Mouse (Mus musculus) ovary, postnatal 36 days (tissue): ENCODE data around the gene Adprh.

Experiments used
- DNase-seq: peaks from one replicate; pipeline ENCODE4 v3.0.0; 2022; ENCODE audit warnings: low spot score, mixed read lengths

Gene Adprh

DNA sequence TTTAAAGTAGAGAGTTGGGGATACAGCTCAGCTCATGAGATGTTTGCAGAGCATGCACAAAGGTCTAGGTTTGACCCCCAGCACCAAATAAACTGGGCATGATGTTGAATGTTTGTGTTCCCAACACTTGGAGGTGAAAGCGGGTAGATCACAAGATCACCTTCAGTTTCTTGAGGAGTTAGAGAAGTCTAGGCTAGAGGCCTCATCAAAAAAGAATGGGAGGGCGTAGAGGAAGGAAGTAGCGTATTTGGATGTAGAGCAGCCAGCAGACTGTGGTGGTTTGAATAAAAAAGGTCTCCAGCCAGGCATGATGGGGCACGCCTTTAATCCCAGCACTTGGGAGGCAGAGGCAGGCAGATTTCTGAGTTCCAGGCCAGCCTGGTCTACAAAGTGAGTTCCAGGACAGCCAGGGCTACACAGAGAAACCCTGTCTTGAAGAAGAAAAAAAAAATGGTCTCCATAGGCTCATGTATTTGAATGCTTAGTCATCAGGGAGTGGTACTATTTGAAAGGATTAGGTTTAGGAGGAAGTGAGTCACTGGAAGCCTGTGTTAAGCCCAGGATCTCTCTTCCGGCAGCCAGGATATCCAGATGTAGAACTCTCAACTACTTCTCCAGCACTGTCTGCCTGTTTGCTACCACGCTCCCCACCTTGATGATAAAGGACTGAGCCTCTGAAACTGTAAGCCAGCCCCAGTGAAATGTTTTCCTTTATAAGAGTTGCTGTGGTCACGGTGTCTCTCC lies 8.6 kb downstream of the Adprh start:
- no peak for DNase-seq

DNA sequence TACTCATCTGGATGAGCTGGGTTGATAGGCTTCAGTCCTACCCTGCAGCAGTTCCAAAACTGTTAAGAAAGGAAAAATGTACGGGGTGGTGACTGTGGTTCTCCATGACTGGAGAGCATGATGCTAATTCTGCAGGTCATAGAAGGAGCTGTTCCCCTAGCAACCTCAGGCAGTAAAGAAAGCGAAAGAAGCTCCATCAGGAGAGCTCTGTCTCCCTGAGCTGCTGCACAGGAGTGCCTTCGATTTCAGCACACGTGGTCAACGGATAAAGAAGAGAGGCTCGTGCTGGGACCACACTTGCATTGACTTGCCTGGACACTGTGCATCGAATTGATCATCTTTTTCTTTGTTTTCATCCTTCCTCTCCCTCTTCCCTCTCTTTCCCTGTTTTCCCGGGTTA lies 10.3 kb downstream of the Adprh start:
- DNase-seq, result no peak

DNA sequence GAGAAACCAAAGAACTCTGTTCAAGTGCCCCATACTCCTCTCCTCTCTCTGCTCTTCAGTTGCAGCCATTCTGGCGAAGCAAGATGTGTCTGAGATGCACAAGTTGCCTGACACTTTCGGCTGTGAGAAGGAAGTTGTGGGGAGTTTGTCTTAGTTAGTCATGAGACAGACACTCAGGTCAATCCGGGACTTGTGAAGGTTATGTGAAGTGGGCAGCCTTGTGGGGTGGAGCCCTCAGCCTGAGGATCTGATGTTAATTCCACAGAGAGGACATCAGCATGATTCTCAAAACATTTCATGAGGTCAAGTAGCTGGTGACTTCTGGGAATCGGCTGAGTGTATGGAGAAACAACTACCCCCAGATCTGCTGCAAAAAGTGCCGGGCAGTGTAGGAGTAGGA lies 10.9 kb downstream of the Adprh start:
- no peak for DNase-seq

DNA sequence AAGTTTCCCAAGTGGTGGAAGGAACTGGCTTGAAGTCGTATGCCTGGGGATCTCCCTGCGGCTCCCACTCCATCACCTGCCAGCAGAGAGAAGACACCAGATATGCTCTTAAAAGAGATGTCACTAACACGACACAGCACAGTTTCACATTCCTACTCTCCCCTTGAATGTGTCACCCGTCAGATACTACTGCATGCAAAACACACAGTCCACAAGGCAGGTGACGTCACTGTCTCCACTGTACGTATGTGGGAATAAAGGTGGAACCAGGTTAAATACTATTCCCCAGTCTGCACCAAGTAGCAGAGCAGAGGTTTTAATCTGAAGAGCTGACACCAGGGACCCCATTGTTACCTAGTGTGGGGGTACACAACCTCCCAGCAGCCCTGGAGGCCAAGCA lies 12.1 kb downstream of the Adprh start:
- DNase-seq, result no peak

DNA sequence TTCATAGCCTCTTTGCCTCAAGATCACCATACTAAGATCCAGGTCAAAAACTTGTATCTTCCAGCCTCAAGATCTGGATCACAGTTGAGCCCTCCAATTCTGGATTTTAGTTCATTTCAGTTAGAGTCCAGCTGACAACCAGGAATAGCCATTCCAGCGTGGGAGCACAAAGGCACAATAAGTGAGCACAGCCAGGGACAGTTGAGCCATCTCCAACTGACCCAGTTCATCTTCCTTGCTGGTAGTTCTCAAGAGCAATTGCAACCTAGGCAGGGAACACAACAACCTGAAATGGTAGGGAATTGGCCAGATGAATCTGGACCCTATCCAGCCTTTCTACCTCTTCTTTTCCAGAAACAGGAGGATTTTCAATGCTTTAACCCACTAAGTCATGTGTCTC lies 13.3 kb downstream of the Adprh start:
- DNase-seq, result no peak

DNA sequence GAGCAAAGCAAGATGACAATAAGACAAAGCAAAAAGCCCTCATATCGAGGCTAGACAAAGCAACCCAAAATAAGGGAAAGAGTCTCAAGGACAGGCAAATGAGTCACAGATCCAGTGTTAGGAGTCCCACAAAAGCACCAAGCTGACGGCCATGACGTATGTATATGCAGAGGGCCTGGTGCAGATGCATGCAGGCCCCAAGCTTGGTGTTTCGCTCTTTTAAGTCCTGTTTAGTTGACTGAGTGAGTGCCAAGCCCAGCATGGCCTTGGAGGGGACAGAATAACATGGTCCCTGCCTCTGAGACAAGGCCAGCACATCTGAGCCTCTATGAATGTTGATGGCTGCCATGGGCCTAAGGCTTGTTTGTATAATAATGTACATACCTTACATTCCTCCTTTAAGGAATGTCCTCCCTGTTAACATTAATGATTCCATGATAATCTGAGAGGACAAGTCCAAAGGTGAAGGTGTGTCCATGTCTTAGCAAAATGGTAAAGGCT lies 18.2 kb downstream of the Adprh start:
- DNase-seq, result peak; percentile 31

DNA sequence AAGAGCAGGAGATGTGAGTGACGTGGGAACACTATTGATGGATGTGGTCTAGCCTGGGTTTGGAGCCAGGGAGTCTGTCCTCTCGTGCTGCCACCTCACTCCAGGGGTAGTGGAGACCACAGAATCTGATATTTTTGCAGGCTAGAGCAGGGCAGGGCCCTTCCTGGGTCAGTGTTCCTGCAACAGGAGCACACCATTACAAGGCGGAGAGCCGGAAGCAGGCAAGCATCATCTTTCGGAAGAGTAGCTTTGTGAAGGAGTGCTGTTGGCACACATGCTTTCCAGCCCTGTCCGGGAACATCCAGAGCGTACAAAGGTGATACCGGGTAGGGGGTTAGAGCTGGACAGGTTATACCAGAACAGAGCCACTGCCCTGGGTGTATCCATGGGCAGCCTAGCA lies 19.0 kb downstream of the Adprh start:
- no peak for DNase-seq

DNA sequence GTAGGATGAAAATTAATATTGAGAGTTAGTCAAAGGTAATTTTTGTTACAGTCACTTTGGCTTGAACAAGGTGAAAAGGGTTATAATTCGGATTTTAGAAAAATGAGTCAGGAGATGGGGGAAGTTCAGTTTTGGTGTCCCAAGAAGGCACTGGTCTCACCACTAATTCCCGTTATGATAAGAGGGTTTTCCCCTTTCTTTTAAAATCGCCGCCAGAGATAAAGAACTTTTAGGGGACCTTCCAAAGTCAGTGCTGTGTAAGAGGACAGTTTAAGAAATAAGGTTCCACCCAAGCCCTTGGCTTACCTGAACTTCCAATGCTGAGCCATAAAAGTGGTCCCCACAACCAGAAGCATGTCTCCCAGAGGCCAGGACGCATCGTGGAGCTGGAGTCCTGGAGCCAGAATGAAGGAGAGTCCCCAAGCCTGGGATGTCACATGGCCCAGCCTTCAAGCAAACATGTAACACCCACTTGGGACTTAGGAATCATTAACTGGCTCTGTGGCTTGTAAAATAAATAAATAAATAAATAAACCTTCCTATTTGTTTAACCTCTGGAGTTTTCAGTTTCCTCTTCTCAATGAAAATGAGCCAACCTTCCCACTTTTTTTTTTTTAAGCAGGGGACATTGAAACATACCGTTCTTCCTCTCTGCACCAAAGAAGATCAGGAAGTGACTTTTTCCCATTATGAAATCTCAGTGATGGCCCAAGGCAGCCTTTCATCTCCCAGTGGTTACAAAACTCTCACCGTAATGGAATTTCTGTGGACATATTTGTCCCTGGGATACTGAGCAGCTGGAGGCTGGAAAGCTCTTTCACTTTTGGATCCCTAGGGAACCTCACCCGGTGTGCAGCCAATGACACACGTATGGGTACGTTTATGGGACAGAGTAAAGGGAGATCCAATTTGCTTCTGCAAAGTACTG lies 19.7 kb downstream of the Adprh start, which contains the start of gene Pla1a:
Pla1a (minus strand) TSS at position 648 of the 928 bp plus-strand sequence.
- no peak for DNase-seq

DNA sequence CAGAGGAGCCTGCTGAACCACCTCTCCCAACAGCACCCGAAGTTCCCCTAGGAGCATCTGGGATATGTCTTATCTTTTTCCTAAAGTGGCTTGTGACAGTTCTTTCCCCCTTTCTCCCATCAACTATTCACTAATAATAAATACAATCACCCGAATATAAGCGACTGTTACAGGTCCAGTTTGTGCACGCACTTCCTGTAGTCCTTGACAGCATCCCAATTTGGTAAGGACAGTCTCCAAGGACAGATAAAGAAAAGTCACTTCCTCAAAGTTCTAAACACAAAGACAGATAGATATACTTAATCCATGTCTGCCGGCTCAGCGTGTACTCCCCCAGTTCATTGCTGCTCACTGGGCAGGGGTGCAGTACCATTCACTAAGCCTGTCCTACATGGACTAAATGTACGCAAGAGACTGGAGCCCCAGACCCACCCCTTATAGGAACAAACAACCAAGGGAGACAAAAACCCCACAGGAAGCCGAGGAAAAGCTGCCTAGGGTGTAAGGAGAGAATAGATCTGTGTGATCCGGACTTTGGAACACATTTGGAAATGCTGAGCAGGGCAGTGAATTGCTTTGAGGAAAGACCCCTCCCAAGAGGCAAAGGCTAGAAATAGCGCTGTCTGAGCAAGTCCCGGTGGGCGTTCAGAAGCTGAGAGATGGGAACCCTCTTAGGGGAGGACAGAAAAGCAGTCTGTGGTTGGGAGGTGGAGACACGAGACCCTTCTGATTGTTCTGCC lies 20.9 kb downstream of the Adprh start:
- DNase-seq, result no peak

DNA sequence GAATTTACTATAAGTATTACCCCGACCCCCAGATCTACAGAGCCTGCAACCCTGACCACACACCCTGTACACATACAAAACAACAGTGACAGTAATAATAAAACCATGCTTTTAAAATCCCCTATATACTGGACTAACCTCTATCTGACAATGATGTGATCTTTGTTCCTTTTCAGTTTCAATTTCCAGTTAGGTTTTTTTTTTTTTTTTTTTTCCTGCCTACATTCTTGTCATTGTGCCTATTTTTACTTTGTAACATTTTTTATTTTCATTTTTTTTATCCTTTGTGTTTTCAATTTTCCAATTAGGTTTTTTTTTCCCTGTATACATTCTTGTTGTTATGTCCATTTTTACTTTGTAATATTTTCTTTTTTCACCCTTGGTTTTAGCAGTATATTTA lies 26.7 kb downstream of the Adprh start:
- no peak for DNase-seq

DNA sequence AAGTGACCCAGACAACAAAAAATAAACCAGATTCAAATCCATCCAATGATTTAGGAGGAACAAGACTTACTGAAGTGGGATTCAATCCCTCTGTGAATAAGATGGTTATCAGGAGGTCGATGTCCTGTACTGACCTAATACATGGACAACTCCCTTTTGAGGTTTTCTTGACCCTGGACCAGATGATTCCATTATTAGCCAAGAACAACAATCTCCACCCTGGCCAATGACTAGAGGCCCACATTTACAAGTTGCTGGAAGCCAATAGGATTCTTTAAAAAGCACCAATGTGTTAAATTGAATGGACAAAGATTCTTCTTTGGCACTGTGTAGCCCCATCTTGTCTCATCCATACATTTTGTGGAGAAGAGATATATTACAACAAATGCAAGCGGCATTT lies 27.1 kb downstream of the Adprh start:
- no peak for DNase-seq

DNA sequence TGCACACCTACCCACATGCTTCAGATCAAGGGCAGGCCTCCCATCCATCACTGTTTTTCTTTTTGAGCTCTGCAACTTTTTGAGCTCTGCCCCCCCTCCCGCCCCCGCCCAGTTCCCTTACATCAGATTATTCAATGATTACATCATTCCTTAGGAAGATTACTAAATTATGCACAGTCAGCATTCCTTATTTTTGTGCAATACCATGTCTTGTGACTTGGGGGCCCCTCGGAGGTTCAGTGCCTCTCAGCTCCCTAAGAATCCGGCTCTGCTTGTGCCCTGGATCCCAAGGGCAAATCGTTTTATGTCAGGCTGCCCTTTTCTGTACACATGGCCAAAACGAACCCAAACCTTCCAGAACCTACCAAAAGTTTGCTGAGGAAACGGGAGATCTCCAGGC lies 37.5 kb downstream of the Adprh start:
- no peak for DNase-seq

DNA sequence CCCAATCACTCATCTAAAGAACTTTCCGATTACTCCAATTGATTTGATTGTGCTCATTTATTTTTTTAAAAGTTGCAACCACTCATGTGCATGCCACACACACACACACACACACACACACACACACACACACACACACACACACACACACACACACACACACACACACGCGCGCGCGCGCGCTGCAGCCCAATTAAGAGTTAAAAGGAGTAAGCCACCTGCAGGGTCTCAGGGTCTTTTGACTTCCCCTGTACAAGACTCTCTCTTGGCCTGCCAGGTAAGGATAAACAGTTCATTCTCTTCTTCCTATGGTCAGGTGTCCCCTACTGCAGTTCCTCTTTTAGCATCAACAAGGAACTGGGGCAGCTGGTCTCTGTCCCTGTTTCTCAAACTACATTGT lies 44.1 kb downstream of the Adprh start:
- no peak for DNase-seq

DNA sequence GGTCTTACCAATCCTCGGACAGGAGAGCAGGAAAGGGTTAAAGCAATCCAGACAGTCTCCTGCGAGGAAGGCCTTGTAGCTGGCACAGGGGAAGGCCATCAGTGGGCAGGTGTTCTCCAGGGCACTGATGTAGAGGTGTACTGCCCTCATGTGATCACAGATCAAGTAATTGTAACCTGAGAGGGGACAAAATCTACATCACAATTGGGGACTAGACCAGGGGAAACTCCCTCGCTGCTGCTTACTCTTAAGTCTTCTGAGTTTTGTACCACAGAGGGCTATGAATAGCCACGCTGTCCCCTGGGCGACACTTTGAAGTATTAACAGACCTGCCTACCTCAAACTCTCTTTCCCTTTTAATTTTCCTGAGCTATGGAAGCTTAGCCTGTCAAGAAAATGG lies 44.9 kb downstream of the Adprh start:
- no peak for DNase-seq

DNA sequence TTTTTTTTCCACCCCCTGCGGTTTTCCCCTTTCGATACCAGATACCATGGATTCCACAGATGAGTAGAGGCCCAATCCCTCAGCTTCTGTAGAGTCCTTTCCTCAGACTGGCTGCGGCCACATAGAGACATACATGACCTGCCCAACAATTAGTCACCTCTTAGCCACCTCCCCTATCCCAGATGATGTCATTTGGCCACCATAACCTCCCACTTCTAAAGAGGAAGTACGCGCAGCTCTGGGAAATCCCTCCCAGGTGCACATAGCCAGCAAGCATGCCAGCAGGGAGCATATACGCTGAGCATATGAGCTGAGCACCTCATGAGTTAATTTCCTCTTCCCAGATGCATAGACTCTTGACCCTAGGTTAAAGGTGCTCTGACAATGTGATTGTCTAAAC lies 45.8 kb downstream of the Adprh start:
- no peak for DNase-seq

DNA sequence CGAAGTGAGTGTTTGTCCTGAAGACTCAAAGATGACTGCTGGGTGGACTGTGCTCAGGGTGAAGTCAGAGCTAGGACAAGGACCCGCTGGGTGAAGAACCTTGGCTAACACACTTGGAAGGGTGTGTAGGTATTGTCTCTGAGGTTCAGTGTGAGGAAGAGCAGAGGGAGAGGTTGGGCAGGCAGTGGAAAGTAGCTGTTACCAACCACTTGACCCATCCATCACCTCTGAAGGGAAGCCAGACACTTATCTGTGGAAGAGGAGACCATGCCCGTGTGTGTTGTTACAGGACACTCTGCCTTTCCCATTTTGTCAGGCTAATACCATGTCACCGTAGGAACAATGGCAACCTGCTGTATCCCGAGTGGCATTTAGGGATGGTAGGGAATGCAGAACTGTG lies 46.2 kb downstream of the Adprh start:
- no peak for DNase-seq

DNA sequence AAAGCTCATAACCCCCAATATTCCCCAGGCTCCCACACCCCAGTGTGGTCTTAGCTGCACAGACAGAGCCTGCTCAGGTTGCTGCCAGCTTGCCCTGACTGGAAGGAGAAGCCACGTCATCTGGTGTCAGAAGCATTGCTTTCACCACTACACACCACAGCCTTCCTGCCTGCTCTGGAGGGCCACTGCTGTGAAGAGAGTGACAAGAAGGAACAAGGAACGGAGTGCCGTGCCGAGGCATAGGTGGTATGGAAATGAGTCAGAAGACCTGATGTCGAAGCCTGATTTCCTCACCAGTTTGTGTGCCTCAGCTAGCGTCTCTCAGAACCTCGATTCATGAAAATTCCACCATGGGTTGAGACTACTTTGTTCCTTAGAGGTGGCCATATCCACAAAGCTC lies 48.9 kb downstream of the Adprh start:
- DNase-seq, result no peak

DNA sequence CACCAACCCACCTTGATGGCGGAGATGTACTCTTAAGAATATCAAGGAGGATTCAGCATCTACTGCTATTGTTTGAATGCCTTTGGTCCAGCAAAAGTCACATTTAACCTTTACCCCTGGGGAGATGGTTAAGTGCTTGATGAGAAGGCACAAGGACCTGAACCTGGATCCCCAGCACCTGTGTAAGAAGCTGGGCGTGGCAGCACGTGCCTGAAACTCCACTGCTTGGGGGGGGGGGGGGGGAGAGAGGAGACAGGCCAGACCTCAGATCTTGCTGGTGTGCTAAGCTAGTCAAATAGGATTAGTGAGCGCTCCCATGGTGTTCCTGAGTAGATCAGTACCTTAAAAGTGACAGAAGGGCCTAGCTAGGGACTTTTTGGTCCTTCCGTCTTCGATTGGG lies 51.0 kb downstream of the Adprh start:
- no peak for DNase-seq

DNA sequence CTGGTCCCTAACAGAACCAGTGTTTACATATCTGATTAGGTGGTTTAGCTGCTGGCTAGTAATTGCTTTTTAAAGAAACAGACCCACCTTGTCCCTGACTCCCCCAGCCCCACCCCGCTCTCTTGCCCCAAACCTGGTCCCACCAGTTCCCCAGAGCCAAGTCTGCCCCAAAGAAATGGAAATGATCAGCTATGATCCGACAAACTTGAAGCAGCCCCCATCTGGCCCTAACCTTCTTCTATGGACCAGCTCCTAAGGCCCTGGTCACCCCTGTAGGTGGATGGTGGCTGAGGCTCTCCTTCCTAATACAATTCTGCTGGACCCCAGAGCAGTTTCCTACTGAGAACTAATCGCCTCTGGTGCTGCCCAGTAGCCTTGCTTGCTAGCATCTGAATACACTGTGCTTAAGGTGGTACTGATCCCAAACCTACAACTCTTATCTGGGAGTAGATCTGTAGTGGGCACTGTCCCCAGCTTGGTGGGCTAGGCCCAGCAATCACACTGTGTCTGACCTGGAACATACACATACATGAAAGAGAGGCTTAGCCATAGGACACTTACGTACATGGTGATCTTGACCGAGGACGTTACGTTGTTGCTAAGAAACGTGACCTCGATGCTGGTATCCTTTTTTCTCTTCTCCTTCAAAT lies 52.1 kb downstream of the Adprh start:
- DNase-seq, result peak; percentile 8

DNA sequence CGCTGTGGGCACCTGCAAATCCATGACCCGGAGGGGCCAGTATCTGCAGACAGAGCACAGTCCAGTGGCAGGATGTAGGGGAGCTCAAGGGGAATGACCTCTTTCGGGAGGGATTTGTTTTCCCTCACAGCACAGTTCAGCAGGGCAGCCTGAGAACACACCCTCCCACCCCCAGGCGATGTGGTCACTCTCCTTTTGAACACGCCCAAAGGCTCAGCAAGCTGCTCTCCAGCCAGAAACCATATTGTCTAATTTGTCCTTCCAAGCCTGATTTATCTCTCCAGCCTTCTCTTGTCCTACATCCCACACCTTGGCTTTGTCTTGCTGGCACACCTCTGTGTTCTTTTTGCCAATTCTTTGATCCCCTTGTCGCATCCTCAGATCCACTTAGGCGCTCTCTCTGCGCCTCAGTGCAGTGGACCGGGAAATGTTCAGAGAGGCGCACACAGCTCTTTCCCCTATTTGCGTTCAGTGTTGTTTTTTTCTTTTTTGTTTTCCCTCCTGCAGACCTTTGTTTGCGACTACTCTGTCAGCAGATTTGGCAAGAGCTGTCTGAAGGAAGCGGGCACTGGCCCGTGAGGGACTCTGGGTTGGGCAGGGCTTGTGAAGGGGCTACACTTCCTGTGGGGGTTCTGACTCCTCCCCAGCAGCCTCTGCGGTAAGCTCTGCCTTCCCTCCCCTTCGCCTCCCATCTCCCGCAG lies 52.8 kb downstream of the Adprh start:
- DNase-seq, result peak; percentile 56

DNA sequence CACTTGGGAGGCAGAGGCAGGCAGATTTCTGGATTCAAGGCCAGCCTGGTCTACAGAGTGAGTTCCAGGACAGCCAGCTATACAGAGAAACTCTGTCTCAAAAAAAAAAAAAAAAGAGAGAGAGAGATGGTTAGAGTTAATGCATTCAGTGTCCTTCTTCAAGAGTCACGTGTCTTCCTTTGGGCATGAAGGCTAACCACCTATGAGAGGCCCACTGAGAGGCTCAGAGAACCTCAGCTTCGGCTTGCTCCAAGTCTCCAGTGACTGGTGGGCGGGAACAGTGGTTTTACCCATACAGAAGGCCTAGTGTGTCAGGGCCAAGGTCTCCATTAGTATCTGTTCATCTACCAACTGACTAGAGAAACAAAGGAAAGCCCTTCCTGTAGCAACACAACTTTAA lies 53.4 kb downstream of the Adprh start:
- no peak for DNase-seq
